11 mouse cellular contexts compared by ENCODE assay signal in genomic region chr7:101513655-101514054, GRCm38 (mm10).
A peak's percentile ranks its signal among the peaks of the same experiment; 100 is the strongest.
DNase-seq lines count a peak whose midpoint lies in the region; ATAC-seq lines count a peak whose summit lies in the region.
"Had no signal": no experiment of that assay in that cellular context is flagged by ENCODE, and none has a peak within 500 bp of the region (broad histone marks: within the 10 kb centered on the region; RNA-seq: fewer than 3 reads in every experiment).

No protein-coding gene starts in this region.

- peak; percentile 50 for DNase-seq in adrenal gland, adult 2 months
- DNase-seq in adrenal gland, adult 18-20 months (ENCODE audit: low spot score in 2 of 2) = no peak
- peak; percentile 64 for DNase-seq in layer of hippocampus, adult 9-11 months
- no peak for DNase-seq in layer of hippocampus, adult 8-10 months (ENCODE audit: low spot score in 2 of 2)
- peak; percentile 83 to 86 for DNase-seq in cerebellum, postnatal 14 days
- DNase-seq in right cerebral cortex, postnatal 14 days = peak; percentile 60
- no peak for DNase-seq in thymus, postnatal 25 days
- DNase-seq: kidney, postnatal 14 days; lung, postnatal 36 days had no signal

- ATAC-seq in erythroblast, adult 5-6 weeks (replicated peaks; ENCODE audit: low FRiP score, poor library complexity, severe bottlenecking) = no peak
- ATAC-seq: inflammation-experienced regulatory T-cells, adult 6 months had no signal

Comparison
In these comparisons a context has a peak if more than half of its experiments do, and no peak if none do; other contexts are left out.
1. DNase-seq: peak in adrenal gland, adult 2 months (single experiment), layer of hippocampus, adult 9-11 months (single experiment), cerebellum, postnatal 14 days (2 of 2) and right cerebral cortex, postnatal 14 days (single experiment); none in adrenal gland, adult 18-20 months (0 of 2), layer of hippocampus, adult 8-10 months (0 of 2) and thymus, postnatal 25 days (single experiment).